Mouse (Mus musculus) heart, embryonic 13.5 days (tissue): ENCODE results near the gene Ppy. TPM values are rescaled to one million over a fixed set of nuclear protein-coding genes. Genes with fewer than 3 reads are reported as not detected.
A peak's percentile ranks its signal among the peaks of the same experiment; 100 is the strongest.

Source experiments
- ATAC-seq: fragments of 200-750 bp; cut with Nextera tagmentation; 2 replicates; pipeline ENCODE4 v1.8.0; 2017; ENCODE audit warnings: moderate TSS enrichment; ENCODE audit not compliant: insufficient number of reproducible peaks, low FRiP score, low TSS enrichment; ENCODE audit errors: extremely low read depth
- H3K27ac ChIP-seq: fragments of 300-500 bp; sonication (generic); replicated peaks from 2 replicates; pipeline ENCODE4 v1.5.1; 2015; ENCODE audit warnings: moderate library complexity, mild to moderate bottlenecking, inconsistent platforms
- H3K27me3 ChIP-seq: fragments of 300-500 bp; sonication (generic); replicated peaks from 2 replicates; pipeline ENCODE4 v1.6.1; 2015; ENCODE audit warnings: mild to moderate bottlenecking, inconsistent platforms
- H3K36me3 ChIP-seq: fragments of 300-500 bp; sonication (generic); 2 replicates; pipeline ENCODE4 v1.6.1; 2015; ENCODE audit warnings: mild to moderate bottlenecking, inconsistent platforms
- H3K4me1 ChIP-seq: fragments of 300-500 bp; sonication (generic); 2 replicates; pipeline ENCODE4 v1.6.1; 2015; ENCODE audit warnings: inconsistent platforms
- H3K4me2 ChIP-seq: fragments of 300-500 bp; sonication (generic); 2 replicates; pipeline ENCODE4 v1.6.1; 2015; ENCODE audit warnings: inconsistent platforms, mild to moderate bottlenecking, moderate library complexity
- H3K4me3 ChIP-seq: fragments of 300-500 bp; sonication (generic); 2 replicates; pipeline ENCODE4 v1.5.1; 2015; ENCODE audit warnings: moderate library complexity, mild to moderate bottlenecking, inconsistent platforms
- H3K9ac ChIP-seq: fragments of 300-500 bp; sonication (generic); 2 replicates; pipeline ENCODE4 v1.6.1; 2015; ENCODE audit warnings: inconsistent platforms, mild to moderate bottlenecking, moderate library complexity
- H3K9me3 ChIP-seq: fragments of 300-500 bp; sonication (generic); 2 replicates; pipeline ENCODE4 v1.6.1; 2016; ENCODE audit warnings: inconsistent platforms
- WGBS: fragments of 180-500 bp; shearing (Covaris S2); methylation state at CpG from one replicate; pipeline ENCODE4 v1.1.7; 2015; ENCODE audit warnings: mixed read lengths; 5-methylcytosine and 5-hydroxymethylcytosine counted together
- polyA plus RNA-seq: library from polyadenylated mRNA; unstranded; fragments of >200 nt; fragmentation: Nextera tagmentation; extraction: Ambion mirVana; gene quantifications from 2 replicates; pipeline ENCODE4 v1.2.1, GENCODE M21; 2015

Ppy gene
- polyA plus RNA-seq, 1 experiment from 2014 or later: not detected

GRCm38 (mm10) chr11:102087931-102088898 lies 12.9 kb downstream of the Ppy start, which contains the start of gene Mpp2:
Gene Mpp2, minus strand, starts transcription at chr11:102088515.
- peaks cover 10% of the 10 kb centered on the region for H3K36me3 ChIP-seq
- H3K4me2 ChIP-seq: peak within 1 kb of the TSS; percentile 97
- ATAC-seq: peak; percentile 57; the same call in 1 of the 2 replicates
- peaks cover 25% of the 10 kb centered on the region for H3K4me1 ChIP-seq
- peak within 1 kb of the TSS; percentile 83 for H3K4me3 ChIP-seq
- WGBS: under 1% methylated on average over 49 of the region's 49 CpGs
- H3K9me3 ChIP-seq: no peaks in the 10 kb centered on the region
- peak within 1 kb of the TSS; percentile 88 for H3K9ac ChIP-seq
- no peaks in the 10 kb centered on the region for H3K27me3 ChIP-seq
- H3K27ac ChIP-seq: peak within 1 kb of the TSS; percentile 89

DNA sequence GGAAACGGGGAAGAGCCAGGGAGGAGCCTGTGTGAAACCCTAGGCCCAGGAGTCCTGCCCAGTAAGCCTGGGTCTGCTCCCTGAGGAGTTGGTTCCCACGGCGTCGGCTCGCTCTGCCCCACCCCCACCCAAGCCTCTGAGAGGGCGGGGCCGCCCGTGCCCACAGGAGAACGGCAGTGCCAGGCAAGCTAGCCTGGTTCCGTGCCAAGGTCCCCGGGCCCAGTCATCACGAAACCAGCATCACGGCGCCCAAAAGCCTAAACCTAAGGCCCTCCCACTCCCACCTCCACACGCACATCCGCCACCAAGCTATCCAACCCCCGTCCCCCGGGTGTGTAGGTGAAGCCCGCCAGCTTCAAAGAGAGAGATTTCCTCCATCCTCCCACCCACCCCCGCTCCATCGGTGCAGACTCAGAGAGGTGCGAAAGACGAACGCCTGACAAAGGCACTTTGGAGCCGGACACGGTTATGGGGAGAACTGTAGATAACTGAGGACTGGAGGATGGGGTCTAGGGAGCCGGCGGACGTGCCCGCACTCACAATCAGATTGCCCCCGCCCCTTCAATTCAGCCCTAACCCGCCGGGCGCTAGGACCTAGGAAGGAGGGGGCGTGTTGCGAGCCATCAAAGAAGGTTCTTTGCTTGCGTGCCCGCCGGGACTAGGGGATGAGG lies 13.9 kb downstream of the Ppy start:
- Histone ChIP-seq H3K9ac (peak overlapping the region; percentile 88), H3K4me3 (peak overlapping the region; percentile 83), H3K36me3 (peaks cover 10% of the 10 kb centered on the region), H3K9me3 (no peaks in the 10 kb centered on the region), H3K27ac (peak overlapping the region; percentile 89), H3K4me1 (peaks cover 35% of the 10 kb centered on the region), H3K27me3 (no peaks in the 10 kb centered on the region), H3K4me2 (peak overlapping the region; percentile 97)
- peak; percentile 52 for ATAC-seq
- WGBS: under 1% methylated on average over 39 of the region's 39 CpGs

- Histone ChIP-seq H3K9ac (peak overlapping the region; percentile 88), H3K27ac (peak overlapping the region; percentile 89; the same call in 1 of the 2 replicates), H3K36me3 (peaks cover 10% of the 10 kb centered on the region), H3K9me3 (no peaks in the 10 kb centered on the region), H3K4me2 (peak overlapping the region; percentile 97), H3K4me1 (peaks cover 40% of the 10 kb centered on the region), H3K4me3 (peak overlapping the region; percentile 83), H3K27me3 (no peaks in the 10 kb centered on the region)
- ATAC-seq: no peak
- WGBS: 21% methylated on average over 3 of the region's 3 CpGs
These were observed 14.8 kb downstream of the Ppy start for GRCm38 (mm10) chr11:102086331-102086730.

DNA sequence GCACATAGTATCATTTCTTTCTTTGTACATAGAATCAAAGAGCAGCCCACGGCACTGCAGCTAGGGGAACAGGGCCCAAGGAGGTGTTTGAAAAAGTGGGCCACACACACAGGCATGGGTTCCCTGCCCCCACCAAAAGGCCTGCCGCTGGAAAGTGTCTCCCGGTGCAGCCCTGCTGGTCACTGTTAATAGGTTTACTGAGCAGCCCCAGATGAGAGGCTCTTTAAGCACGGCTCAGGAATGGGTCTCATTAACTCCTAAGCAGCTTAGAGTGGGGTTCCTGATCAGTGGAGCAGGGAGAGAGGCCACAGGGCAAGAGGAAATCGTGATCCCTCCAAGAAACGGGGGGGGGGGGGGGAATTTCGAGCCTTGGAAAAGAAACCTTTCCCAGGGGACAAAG lies 17.0 kb downstream of the Ppy start:
- H3K27ac ChIP-seq: no peak overlapping the region
- H3K4me1 ChIP-seq: peaks cover 32% of the 10 kb centered on the region
- no peaks in the 10 kb centered on the region for H3K9me3 ChIP-seq
- ATAC-seq: no peak
- no peak overlapping the region for H3K4me2 ChIP-seq
- H3K27me3 ChIP-seq: peaks cover 4% of the 10 kb centered on the region; the same call in 1 of the 2 replicates
- no peak overlapping the region for H3K9ac ChIP-seq
- peaks cover 17% of the 10 kb centered on the region for H3K36me3 ChIP-seq
- 62% methylated on average over 7 of the region's 7 CpGs for WGBS
- H3K4me3 ChIP-seq: no peak overlapping the region

GRCm38 (mm10) chr11:102083193-102083592 lies 17.9 kb downstream of the Ppy start:
- H3K9me3 ChIP-seq: no peaks in the 10 kb centered on the region
- peaks cover 30% of the 10 kb centered on the region for H3K4me1 ChIP-seq
- peaks cover 4% of the 10 kb centered on the region; the same call in 1 of the 2 replicates for H3K27me3 ChIP-seq
- WGBS: 58% methylated on average over 4 of the region's 4 CpGs
- peaks cover 26% of the 10 kb centered on the region for H3K36me3 ChIP-seq
- no peak overlapping the region for H3K4me2 ChIP-seq
- no peak overlapping the region for H3K9ac ChIP-seq
- H3K27ac ChIP-seq: no peak overlapping the region
- no peak overlapping the region for H3K4me3 ChIP-seq
- ATAC-seq: no peak

DNA sequence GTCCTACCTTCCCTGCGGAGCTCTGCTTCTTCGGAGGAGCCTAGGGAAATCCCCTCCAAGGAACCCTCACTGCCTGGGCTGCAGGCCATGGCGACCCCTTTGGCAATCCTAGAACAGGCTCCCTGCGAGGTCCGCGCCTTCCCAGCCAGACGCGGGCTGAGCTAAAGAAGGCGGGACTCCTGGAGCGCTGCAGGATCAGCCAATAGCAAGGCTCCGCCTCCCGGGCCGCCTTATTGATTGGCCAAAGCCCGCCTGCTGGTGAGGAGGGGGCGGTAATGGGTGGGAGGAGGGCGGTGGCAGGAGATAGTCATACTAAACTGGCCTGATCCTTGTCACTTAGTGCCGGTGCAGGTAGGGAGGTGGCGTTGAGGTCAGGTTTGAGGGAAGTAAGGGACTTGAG lies 18.8 kb downstream of the Ppy start:
- H3K36me3 ChIP-seq: peaks cover 33% of the 10 kb centered on the region
- H3K9ac ChIP-seq: peak overlapping the region; percentile 80
- no peak overlapping the region for H3K27ac ChIP-seq
- H3K9me3 ChIP-seq: no peaks in the 10 kb centered on the region
- peaks cover 4% of the 10 kb centered on the region; the same call in 1 of the 2 replicates for H3K27me3 ChIP-seq
- ATAC-seq: peak; percentile 53; the same call in 1 of the 2 replicates
- peak overlapping the region; percentile 50 for H3K4me3 ChIP-seq
- peaks cover 30% of the 10 kb centered on the region for H3K4me1 ChIP-seq
- H3K4me2 ChIP-seq: peak overlapping the region; percentile 84
- WGBS: 2% methylated on average over 18 of the region's 18 CpGs

DNA sequence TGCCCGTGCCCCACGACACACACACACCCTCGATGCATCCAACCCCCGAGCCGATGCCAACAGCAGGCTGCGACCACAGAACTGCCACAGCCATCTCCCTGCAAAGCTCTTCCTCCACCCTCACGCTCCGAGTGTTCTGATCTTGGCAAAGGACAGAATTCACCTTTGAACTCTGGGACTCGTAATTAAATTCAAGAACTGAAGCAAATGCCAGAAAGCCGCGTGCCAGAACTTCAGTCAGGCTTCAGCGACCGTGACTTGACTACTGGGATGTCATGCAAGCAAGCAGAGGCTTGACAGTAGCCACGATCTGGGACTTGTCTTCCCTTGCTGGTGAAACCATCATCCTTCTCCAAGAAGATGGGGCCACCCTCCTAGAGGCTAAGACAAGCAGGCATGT lies 27.4 kb downstream of the Ppy start:
- Histone ChIP-seq H3K9ac (no peak overlapping the region), H3K9me3 (no peaks in the 10 kb centered on the region), H3K4me1 (peaks cover 11% of the 10 kb centered on the region), H3K36me3 (peaks cover 38% of the 10 kb centered on the region; the same call in 1 of the 2 replicates), H3K4me2 (no peak overlapping the region), H3K4me3 (no peak overlapping the region), H3K27me3 (no peaks in the 10 kb centered on the region), H3K27ac (no peak overlapping the region)
- no peak for ATAC-seq
- WGBS: 86% methylated on average over 14 of the region's 14 CpGs

DNA sequence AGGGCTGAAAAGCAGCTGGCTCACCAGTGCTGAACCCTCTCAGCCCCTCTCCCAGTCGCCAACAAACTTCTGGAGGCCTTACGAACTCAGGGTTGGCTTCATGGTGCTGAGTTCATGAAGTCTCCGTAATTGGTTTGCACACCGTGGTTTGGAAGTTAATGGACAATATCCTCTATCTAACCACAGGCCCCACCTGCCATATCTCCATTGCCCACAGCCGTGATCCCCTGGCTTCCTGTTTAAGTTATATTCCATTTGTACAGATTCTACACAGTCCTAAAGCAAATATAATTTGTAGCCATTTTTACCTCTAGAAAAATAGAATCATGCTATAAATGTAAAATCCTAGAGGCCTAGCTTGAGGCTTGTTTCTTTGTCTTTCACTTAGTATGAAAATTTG lies 28.4 kb downstream of the Ppy start:
- Histone ChIP-seq H3K4me1 (peaks cover 11% of the 10 kb centered on the region), H3K27me3 (no peaks in the 10 kb centered on the region), H3K4me2 (no peak overlapping the region), H3K9me3 (no peaks in the 10 kb centered on the region), H3K27ac (no peak overlapping the region), H3K9ac (no peak overlapping the region), H3K4me3 (no peak overlapping the region), H3K36me3 (peaks cover 30% of the 10 kb centered on the region; the same call in 1 of the 2 replicates)
- WGBS: 68% methylated on average over 5 of the region's 5 CpGs
- ATAC-seq: no peak

- H3K36me3 ChIP-seq: peaks cover 15% of the 10 kb centered on the region; the same call in 1 of the 2 replicates
- ATAC-seq: no peak
- peaks cover 11% of the 10 kb centered on the region for H3K4me1 ChIP-seq
- no peaks in the 10 kb centered on the region for H3K9me3 ChIP-seq
- WGBS: 4% methylated on average over 13 of the region's 13 CpGs
- H3K27ac ChIP-seq: no peak overlapping the region
- H3K9ac ChIP-seq: peak overlapping the region; percentile 42
- peak overlapping the region; percentile 64 for H3K4me2 ChIP-seq
- H3K4me3 ChIP-seq: peak overlapping the region; percentile 20; the same call in 1 of the 2 replicates
- H3K27me3 ChIP-seq: no peaks in the 10 kb centered on the region
These were observed 30.7 kb downstream of the Ppy start for GRCm38 (mm10) chr11:102070426-102070825.

- 57% methylated on average over 11 of the region's 11 CpGs for WGBS
- no peaks in the 10 kb centered on the region for H3K9me3 ChIP-seq
These were observed 31.5 kb downstream of the Ppy start for GRCm38 (mm10) chr11:102069633-102070032.

DNA sequence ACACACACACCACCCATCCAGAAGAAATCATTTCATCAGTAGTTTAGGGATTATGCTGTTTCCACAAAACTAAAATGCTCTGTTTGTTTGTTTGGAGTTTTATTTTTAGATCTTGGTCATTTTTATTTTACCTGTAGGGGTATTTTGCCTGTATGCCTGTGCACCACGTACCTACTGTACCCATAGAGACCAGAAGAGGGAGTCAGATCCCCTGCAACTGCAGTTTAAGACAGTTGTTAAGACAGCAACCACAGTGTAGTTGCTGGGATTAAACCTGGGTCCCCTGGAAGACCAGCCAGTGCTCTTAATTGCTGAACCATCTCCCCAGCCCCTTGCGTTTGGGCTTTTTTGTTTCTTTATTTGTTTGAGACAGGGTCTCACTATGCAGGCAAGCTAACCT lies 32.1 kb downstream of the Ppy start:
- Histone ChIP-seq H3K27me3 (no peaks in the 10 kb centered on the region), H3K27ac (no peak overlapping the region), H3K9me3 (no peaks in the 10 kb centered on the region), H3K4me3 (no peak overlapping the region), H3K9ac (no peak overlapping the region), H3K4me2 (no peak overlapping the region), H3K36me3 (peaks cover 9% of the 10 kb centered on the region; the same call in 1 of the 2 replicates), H3K4me1 (peaks cover 11% of the 10 kb centered on the region)
- no peak for ATAC-seq
- WGBS: 40% methylated on average over 2 of the region's 2 CpGs

More at GRCm38 (mm10) chr11:102069633-102070032, 31.5 kb downstream of the Ppy start:
- ATAC-seq: no peak
- no peak overlapping the region for H3K4me3 ChIP-seq
- no peaks in the 10 kb centered on the region for H3K27me3 ChIP-seq
- H3K4me2 ChIP-seq: no peak overlapping the region
- H3K27ac ChIP-seq: no peak overlapping the region
- H3K36me3 ChIP-seq: peaks cover 11% of the 10 kb centered on the region; the same call in 1 of the 2 replicates
- H3K9ac ChIP-seq: no peak overlapping the region
- peaks cover 11% of the 10 kb centered on the region for H3K4me1 ChIP-seq
